Mouse (Mus musculus) spleen, adult 2 months (tissue): ENCODE results near the gene Ccm2l.

ENCODE experiments used
- CTCF ChIP-seq: fragments of 200-500 bp; IDR thresholded peaks from 2 replicates; pipeline ENCODE4 v1.5.1; 2011; ENCODE audit warnings: mild to moderate bottlenecking, inconsistent platforms; ENCODE audit not compliant: insufficient read depth, insufficient read length, insufficient replicate concordance; ENCODE audit errors: extremely low read depth
- POLR2A ChIP-seq: fragments of 200-500 bp; IDR thresholded peaks from 2 replicates; pipeline ENCODE4 v1.6.1; 2011; ENCODE audit warnings: low read depth, low read length, inconsistent platforms

GRCm38 (mm10) chr2:153115679-153116081 is 49.9 kb downstream of the Ccm2l start:
- no peak for TF ChIP-seq POLR2A
- no peak for TF ChIP-seq CTCF
